Mouse (Mus musculus) ovary, postnatal 14 days (tissue): ENCODE data around the gene Asphd2.

ENCODE experiments used
- DNase-seq: peaks from one replicate; pipeline ENCODE4 v3.0.0; 2022; ENCODE audit warnings: low spot score

Gene Asphd2

DNA sequence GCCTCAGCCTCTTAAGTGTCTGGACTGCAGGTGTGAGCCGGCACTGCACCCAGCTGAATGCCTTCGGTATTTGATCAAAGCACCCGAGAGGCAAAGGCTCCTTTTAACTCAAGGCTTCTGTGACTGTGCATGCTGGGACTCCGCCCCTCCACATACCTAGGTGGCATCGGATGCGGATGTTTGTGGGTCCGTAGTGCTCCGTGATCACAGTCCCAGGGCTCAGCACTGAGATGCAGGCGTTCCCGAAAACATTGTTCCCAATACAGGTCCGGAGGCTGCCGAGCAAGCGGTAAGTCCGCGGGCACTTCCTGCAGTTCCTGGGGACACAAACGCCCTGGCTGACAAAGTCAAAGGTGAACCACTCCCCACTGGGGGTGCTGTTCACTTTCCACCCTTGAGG lies 3.7 kb downstream of the Asphd2 start:
- DNase-seq: no peak

DNA sequence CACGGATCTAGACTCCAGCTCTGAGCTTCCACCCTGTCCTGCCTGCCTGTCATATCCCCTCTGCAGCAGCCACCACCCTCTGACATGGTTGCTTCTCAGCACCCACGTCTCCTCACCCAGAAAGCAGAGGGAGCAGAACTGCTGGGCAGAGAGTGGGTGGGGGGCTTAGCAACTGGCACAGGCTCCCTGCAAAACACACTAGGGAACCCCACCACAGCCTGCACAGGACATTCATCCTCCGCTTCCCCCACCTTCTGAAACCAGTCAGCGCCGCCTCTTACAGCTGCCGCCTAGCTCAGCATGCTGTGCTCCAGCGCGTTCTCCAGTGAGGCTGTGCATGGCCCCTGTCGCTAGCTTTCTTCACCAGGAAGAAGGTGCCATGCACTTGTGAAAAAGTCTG lies 5.3 kb downstream of the Asphd2 start:
- no peak for DNase-seq

GRCm38 (mm10) chr5:112385973-112386372 lies 8.7 kb downstream of the Asphd2 start:
- no peak for DNase-seq

- DNase-seq: no peak
Observed at GRCm38 (mm10) chr5:112384805-112385472, 9.7 kb downstream of the Asphd2 start.

GRCm38 (mm10) chr5:112382641-112383330 lies 11.9 kb downstream of the Asphd2 start:
- no peak for DNase-seq

DNA sequence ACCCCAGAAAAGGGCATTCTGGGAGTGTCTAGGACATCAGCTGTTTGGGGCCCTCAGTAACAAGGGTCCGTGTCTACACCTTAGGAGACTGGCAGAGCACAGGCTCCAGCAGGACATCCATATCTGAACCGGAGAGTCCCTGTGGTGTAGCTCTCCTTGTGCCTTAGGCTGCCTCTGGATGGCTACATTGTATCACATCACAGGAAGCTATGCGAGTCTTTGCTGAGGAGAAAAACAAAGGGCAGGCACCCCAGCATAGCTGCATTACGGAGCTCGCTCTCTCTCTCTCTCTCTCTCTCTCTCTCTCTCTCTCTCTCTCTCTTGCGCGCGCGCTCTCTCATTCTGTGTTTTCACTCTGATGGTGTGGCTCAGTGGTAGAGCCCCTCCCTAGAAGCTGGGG lies 12.6 kb downstream of the Asphd2 start:
- no peak for DNase-seq

GRCm38 (mm10) chr5:112381154-112381553 lies 13.5 kb downstream of the Asphd2 start:
- DNase-seq: no peak

DNA sequence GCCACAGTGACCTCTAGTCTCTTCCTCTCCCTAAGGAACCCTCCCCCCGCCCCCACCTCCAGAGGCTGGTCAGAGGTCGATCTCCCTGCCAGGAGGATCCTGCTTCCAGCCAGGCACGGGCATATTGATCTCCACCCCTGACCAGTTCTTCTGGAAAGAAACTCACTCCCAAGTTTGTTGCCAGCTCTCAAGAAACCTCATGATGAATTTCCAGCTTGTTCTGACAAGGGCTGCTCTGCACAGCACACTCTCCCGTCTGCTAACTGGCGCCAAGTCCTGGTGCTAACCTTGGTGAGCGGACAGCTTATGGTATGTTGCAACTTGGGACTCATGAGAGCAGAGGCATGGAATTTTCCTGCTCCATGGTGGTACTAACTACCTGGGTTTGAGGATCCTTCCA lies 15.9 kb downstream of the Asphd2 start:
- no peak for DNase-seq

DNA sequence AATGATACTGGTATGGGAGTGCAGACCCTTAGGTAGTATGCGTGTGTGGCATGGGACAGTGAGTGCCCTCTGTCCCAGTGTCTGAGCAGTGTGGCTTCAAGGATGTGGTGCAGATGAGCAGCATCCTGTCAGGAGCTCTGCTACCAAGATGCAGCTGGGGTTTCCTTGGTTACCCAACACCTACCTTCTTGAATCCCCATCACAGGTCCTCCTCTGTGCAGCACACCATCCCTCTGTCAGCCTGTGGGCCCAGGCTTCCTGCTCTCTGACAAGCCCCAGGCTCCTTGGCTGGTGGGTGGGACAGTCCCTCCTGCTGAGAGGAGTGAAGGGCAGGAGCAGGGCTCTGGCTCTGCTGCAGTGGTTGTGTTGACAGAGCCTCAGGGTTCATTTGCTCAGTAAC lies 17.3 kb downstream of the Asphd2 start:
- no peak for DNase-seq

DNA sequence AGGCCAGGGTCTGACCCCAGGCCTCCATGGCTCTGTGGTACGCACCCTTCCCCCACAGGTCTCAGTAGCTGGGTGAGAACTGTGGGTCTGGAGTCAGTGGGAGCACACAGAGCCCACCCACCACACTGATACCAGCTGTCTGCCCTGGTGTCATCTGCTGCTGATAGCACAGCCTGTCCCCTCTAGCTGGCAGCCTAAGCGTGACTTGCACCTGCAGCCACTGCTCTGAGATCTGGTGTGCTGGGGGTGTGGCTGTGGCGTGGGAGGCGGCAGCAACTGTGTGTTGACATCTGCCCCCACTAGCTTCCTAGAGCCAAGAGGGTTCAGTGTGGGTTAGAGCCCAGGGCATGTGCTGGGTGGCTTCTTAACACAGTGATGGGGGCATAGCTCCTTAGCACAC lies 18.6 kb downstream of the Asphd2 start:
- DNase-seq: no peak

DNA sequence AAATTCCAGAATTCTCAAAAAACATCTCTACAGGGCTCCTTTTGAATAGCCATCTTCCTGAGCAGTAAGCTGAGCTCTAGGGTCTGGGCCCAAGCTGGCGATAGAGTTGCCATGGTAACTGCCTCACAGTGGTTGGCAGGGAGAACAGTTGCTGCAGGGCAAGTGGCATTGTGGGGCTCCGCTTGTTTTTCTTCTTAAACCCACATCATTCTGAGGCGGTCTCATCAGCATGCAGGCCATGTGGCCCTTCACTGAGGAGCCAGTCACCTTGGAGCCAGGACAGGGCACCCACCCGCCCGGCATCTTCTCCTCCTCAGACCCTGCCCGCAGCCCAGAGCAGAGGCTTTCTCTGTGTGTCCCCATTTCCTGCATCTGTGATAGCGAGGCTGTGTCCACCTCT lies 22.7 kb downstream of the Asphd2 start:
- DNase-seq: no peak

- no peak for DNase-seq
Observed at GRCm38 (mm10) chr5:112370236-112370813, 24.3 kb downstream of the Asphd2 start.

DNA sequence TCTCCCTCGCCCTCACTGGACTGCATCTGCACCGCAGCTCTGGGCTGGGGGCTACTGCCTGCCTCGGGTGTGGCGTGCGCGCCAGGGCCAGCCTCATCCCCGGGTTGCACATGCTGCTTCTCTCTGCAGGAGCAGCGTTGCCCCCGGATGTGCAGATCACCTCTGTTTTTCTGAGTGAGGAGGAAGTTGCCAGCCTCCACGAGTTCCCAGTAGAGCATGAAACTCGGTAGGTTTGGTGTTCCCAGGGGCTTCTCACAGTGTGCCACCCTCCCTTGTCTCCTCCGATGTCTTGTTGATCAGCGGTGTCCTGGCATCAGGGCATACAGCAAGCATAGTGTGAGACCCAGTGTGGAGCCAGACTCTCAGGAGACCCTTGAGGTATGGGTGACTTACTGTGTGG lies 25.3 kb downstream of the Asphd2 start:
- DNase-seq: no peak

- DNase-seq: no peak
Observed at GRCm38 (mm10) chr5:112368666-112369065, 26.0 kb downstream of the Asphd2 start.

DNA sequence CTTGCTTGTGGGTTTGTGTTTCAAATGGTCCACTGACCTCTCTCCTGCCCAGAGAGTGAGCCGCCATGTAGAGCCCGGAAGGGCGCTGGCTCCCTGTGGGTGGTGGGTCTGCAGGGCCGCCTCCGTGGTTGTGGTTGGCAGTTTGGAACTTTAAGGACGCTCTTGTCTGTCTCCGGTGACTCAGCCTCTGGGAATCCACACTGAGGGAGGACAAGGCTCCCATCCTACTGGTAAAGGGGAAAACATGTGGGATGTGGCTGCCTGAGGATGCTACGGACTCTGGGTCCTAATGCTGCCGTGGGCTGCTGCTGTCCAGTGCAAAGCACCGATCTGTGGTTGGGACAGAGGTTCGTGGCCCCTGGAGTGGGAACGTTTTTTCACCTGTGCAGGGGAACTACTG lies 26.7 kb downstream of the Asphd2 start:
- no peak for DNase-seq

GRCm38 (mm10) chr5:112367338-112367737 lies 27.3 kb downstream of the Asphd2 start:
- DNase-seq: no peak

- no peak for DNase-seq
Observed at GRCm38 (mm10) chr5:112366879-112367278, 27.8 kb downstream of the Asphd2 start.

DNA sequence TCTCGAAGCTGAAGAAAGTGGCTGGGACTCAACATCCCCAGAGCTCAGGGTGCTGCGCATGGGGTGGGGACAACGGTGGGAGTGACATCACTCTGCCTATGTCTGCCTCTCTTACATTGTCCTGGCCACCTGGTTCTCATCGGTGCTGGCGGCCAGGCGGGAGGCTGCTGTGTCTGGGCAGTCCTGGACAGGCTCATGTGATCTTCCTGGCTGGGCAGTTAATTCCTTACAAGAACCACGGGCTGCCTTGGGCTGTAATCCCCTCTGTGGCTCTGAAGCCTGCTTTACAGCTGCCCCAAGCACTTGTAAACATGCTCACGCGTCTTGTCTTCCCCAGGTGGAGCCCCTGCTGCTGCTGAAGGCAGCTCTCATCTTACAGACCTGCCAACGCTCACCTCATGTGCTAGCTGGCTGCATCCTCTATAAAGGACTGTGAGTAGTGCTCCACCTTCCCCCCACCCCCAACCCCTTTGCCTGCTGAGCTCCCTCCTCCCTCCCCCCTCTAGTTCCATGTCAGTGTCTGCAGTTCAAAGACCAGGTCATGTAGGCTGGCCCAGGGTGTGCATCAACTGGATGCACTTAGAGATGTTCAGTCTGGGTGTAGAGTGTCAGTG lies 30.4 kb downstream of the Asphd2 start:
- DNase-seq: no peak

- no peak for DNase-seq
Observed at GRCm38 (mm10) chr5:112360077-112360476, 34.6 kb downstream of the Asphd2 start.

DNA sequence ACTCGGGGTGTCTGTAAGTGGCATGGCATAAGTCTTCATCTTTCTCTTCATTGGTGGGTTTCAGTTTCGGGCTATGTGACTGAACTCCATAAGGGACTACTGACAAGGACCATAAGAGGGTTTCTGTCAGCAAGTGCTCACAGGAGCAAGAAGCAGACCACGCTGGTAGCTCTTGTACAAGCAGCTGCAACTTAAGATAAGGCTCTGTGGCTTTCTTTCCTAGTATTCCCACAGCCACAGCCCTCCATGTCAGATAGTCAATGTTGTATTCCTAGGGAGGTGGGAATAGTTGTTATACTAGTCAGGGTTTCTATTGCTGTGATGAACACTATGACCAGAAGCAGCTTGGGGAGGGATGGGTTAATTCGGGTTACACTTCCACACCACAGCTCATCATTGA lies 35.1 kb downstream of the Asphd2 start:
- DNase-seq: no peak

DNA sequence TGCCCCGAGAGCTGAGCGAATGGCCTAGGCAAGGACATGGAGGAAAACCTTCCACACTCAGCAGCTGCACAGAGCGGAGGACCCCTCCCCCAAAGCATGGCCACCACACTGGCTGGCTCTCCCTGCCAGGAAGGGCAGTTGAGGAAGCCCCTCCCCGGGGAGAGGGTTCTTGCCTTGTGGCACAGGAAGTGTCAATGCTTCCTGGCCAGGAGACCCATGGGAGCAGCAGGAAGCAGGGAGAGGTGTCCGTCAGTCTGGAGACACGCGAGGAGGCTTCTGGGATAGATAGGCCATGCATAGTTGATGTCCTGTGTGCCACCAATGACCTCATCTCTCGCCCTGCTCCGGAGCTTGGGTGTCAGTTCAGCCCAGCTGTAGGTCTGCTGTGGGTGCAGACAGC lies 38.3 kb downstream of the Asphd2 start:
- no peak for DNase-seq

- DNase-seq: no peak
Observed at GRCm38 (mm10) chr5:112355910-112356309, 38.8 kb downstream of the Asphd2 start, which contains the start of gene Gm6583. Gm6583 (minus strand) TSS chr5:112356033.

DNA sequence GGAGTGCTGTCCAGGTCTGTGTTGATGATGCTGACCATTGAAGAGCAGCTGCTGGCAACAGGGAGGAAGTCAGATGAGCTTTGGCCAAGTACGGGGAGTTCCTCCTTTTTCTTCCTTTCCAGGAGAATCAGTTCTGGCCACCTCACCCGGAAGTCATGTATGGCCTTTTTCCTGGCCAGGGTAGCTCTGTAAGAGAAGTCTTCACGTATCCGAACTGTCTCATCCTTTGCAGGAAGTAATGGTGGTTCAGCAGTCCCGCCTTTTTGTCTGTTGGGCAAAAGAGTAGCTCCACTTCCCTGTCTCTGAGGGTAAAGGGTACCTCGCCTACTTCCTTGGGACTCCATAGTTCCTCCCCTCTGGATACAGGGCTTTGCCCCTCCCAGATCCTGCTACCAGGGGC lies 39.2 kb downstream of the Asphd2 start:
- DNase-seq: no peak
